Mouse (Mus musculus) neutrophil, adult 5-6 weeks (primary cell): ENCODE results near the gene Dusp13. TPM values are rescaled to one million over a fixed set of nuclear protein-coding genes. Genes with fewer than 3 reads are reported as not detected.

Source experiments
- ATAC-seq: fragments of 151-379, 151-347 bp; 2 replicates; pipeline ENCODE4 v1.8.0; 2017; ENCODE audit warnings: mild to moderate bottlenecking, moderate TSS enrichment; ENCODE audit not compliant: insufficient number of reproducible peaks, poor library complexity, low FRiP score, severe bottlenecking; ENCODE audit errors: extremely low read depth
- total RNA-seq: library from RNA; stranded (forward); fragments of 200-1000 nt; gene quantifications from 2 replicates; pipeline ENCODE4 v1.2.3, GENCODE M21; 2017

The Dusp13 gene
- total RNA-seq, 1 experiment from 2014 or later: not detected

- no peak for ATAC-seq
Observed at GRCm38 (mm10) chr14:21711231-21711630, 39.8 kb downstream of the Dusp13 start.

- ATAC-seq: no peak
Observed at GRCm38 (mm10) chr14:21709545-21709944, 41.4 kb downstream of the Dusp13 start.

DNA sequence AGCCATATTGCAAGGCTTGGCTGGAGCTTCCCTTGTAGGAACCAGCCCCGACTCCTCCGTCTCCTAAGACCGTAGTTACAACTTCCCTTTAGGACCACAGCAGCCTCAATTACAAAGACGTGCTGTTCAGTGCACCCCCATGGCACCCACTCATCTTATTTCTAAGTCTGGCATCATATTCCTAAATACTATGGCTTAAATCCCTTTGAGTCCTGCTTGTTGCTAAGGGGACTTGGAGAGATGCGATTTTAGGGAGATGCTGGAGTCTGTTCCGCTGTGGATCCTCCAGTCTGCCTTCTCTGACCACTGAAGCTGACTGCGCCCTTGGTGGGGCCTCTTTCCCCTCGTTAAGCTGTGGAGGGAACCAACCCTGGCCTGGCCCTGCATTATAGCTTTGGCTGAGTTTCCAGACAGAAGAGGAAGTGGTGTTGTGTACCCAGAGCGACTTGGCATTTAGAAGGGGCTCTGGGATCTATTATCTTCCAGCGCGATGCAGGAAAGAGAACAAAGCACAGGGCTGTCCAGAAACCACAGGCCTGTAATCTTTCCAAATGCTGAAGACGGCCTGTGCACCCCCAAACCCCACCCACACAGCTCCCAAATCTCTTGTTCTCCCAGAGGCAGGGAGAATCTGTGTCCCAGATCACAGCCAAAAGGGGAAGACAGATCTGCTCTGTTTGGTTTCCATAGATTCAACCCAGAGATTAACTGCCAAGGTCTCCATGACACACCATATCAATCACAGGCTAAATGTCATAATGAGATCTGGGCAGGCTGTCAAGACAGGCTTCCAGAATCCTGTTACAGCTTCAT is 44.0 kb downstream of the Dusp13 start:
- ATAC-seq: no peak

- ATAC-seq: no peak
Observed at GRCm38 (mm10) chr14:21705462-21705861, 45.5 kb downstream of the Dusp13 start.

DNA sequence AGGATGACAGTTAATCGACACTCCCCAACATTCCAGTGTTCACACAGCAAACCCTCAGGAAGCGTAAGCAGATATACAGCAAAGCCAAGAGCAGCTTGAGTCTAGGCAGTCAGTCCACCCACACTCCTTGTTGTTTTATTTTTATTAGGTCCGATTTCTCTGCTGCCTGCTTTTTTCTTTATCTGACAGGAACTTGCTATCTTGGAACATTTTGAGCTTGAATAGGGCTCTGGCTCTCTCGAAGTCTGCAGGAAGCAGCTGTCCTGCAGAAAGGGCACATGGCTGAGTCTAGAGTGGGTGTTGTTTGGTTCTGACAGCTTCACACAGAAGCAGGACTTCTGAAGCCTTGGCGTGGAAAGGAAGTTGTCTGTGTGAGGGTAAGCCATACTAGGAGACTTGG is 47.7 kb downstream of the Dusp13 start:
- ATAC-seq: no peak

- no peak for ATAC-seq
Observed at GRCm38 (mm10) chr14:21702691-21703090, 48.3 kb downstream of the Dusp13 start.

GRCm38 (mm10) chr14:21696186-21696830 is 54.7 kb downstream of the Dusp13 start:
- ATAC-seq: no peak

DNA sequence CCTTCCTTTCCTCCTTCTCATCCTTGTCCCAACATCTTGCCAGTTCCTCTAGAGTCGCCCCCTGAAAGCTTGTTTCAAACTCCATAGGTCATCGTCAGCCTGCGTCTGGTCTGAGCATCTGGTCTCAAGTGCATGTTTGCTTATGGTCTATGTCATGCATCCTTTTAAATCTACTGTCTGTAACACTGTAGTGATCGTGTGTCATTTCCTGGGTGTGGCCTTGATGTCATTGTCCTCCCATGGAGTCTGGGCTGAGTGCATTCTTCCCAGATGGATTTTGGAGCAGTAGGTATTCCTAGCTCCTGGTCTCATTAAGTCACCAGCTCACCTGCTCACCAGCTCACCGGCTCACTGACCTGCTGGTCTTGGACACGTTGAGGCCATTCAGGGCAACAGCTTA is 56.0 kb downstream of the Dusp13 start:
- ATAC-seq: no peak

DNA sequence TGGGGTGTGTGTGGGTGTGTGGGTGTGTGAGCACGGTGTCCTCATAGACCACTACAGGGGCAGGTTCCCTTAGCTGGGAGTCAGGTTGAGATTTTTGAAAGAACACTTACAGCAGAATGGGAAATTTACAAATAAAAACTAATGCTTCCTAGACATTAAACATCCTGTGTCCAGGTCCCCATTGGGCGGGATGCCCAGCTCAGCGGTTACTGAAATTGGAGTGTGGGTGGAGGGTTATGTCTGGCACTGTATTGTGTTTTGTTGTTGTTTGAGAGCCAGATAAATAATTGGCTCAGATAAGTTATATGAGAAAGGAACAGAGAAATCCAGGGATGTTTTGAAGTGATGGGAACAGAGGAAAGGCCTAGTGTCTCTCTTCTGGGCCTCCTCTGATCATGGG is 59.9 kb downstream of the Dusp13 start:
- no peak for ATAC-seq

GRCm38 (mm10) chr14:21686376-21687279 is 64.4 kb downstream of the Dusp13 start:
- no peak for ATAC-seq

GRCm38 (mm10) chr14:21685411-21686146 is 65.4 kb downstream of the Dusp13 start:
- ATAC-seq: no peak

DNA sequence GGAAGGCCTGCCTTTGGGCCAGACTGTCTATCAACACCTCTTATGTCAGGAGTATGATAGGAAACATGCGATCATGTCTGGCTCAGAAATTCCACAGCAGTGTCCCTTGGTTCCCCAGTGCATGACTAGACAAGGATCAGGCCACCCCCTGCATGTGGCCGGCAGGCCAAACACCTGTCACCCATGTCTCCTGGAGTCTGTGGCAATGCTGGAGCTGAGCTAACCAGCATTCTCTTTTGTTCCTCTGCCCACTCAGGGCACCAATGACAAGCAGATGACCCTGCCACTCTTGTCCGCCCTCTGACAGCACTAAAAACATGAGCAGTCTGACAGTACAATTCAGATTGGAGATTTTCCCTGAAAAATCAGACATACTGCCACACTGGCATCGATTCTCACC is 67.1 kb downstream of the Dusp13 start:
- ATAC-seq: no peak

Other genes with a start within 250 kb of the Dusp13 start
- gene Dupd1, start 36.6 kb downstream of the Dusp13 start, total RNA-seq: not detected in 2 replicates
- gene Samd8, start 650 bp downstream of the Dusp13 start, total RNA-seq: 20.5 and 22.8 TPM in 2 replicates
- gene Vdac2, start 74.1 kb upstream of the Dusp13 start, total RNA-seq: 144 and 165 TPM in 2 replicates
- gene Comtd1, start 97.8 kb upstream of the Dusp13 start, total RNA-seq: 9.5 and 17.2 TPM in 2 replicates
- gene Zfp503, start 238.4 kb upstream of the Dusp13 start, total RNA-seq: 0.58 and 0.61 TPM in 2 replicates